12 mouse cellular contexts compared by ENCODE assay signal in the genomic region with DNA sequence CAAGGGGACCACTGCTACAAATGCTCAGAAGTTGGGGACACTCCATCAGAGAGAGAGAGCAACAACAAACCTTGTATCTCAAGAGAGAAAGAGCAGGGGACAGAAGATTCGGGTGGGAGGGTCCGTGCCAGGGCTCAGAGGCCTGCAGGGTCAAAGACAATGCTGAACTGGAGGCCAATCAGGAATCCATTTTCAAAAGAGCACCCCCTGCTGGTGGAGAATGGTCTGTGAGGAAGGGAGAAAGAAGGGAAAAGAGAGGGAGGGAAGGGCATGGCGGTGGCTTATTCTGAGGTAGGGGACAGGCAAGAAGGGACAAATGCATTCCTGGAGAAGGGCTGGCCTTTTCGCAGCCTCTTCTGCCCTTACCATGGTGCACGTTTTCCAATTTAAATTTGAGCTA.
DNase-seq lines count a peak whose midpoint lies in the region; ATAC-seq and TF ChIP-seq lines count a peak whose summit lies in the region.
"Had no signal": no experiment of that assay in that cellular context is flagged by ENCODE, and none has a peak within 500 bp of the region (broad histone marks: within the 10 kb centered on the region; RNA-seq: fewer than 3 reads in every experiment).

No protein-coding gene starts in this region.

- peak; percentile 34 for DNase-seq in forebrain, embryonic 10.5 days (ENCODE audit: extremely low spot score, low spot score)
- no peak for DNase-seq in lung, adult 2 months
- DNase-seq in lung, postnatal 4 days, result no peak
- DNase-seq in right cerebral cortex, adult 18-20 months, result no peak
- no peak for DNase-seq in cerebellum, adult 18-20 months
- DNase-seq: adrenal gland, adult 2 months; cerebellum, adult 11-12 months; kidney, postnatal 14 days had no signal

- no peak overlapping the region for H3K9ac ChIP-seq in forebrain, embryonic 13.5 days

- no peaks in the 10 kb centered on the region for H3K9me3 ChIP-seq in forebrain, embryonic 10.5 days
- H3K9me3 ChIP-seq in forebrain, embryonic 13.5 days (replicated peaks), result no peaks in the 10 kb centered on the region
- H3K9me3 ChIP-seq: heart, embryonic 10.5 days had no signal

- ATAC-seq in forebrain, embryonic 13.5 days, result no peak
- ATAC-seq in common myeloid progenitor, adult 5-6 weeks (replicated peaks; ENCODE audit: low read depth, poor library complexity, severe bottlenecking), result 0 out of 2 replicates have a peak, but pooled peaks have one; percentile 58

- 53% methylated on average over 5 of the region's 5 CpGs for WGBS in forebrain, embryonic 10.5 days
- 45% methylated on average over 5 of the region's 5 CpGs for WGBS in forebrain, embryonic 13.5 days
- WGBS in lung, adult 2 months, result 81% methylated on average over 5 of the region's 5 CpGs
- 75% methylated on average over 5 of the region's 5 CpGs for WGBS in small intestine, adult 2 months

- no peaks in the 10 kb centered on the region for H3K36me3 ChIP-seq in forebrain, embryonic 10.5 days (replicated peaks)
- no peaks in the 10 kb centered on the region for H3K36me3 ChIP-seq in forebrain, embryonic 13.5 days (ENCODE audit: poor library complexity, severe bottlenecking)
- H3K36me3 ChIP-seq in small intestine, adult 2 months (ENCODE audit: control insufficient read depth, insufficient read depth, low read length), result no peaks in the 10 kb centered on the region
- H3K36me3 ChIP-seq: heart, embryonic 10.5 days had no signal

- no peaks in the 10 kb centered on the region for H3K27me3 ChIP-seq in forebrain, embryonic 10.5 days (ENCODE audit: poor library complexity, severe bottlenecking)
- no peaks in the 10 kb centered on the region for H3K27me3 ChIP-seq in forebrain, embryonic 13.5 days
- H3K27me3 ChIP-seq in small intestine, adult 2 months (ENCODE audit: control insufficient read depth, insufficient read depth, low read length), result no peaks in the 10 kb centered on the region

- H3K4me1 ChIP-seq in forebrain, embryonic 10.5 days, result peaks cover 53% of the 10 kb centered on the region
- peaks cover 10% of the 10 kb centered on the region for H3K4me1 ChIP-seq in forebrain, embryonic 13.5 days
- H3K4me1 ChIP-seq in lung, adult 2 months (ENCODE audit: control insufficient read depth, insufficient read depth, low read length), result no peaks in the 10 kb centered on the region
- no peaks in the 10 kb centered on the region for H3K4me1 ChIP-seq in small intestine, adult 2 months (ENCODE audit: control insufficient read depth, insufficient read depth, insufficient read length, low read length)

- no peak overlapping the region for H3K4me3 ChIP-seq in forebrain, embryonic 10.5 days
- H3K4me3 ChIP-seq in forebrain, embryonic 13.5 days, result no peak overlapping the region
- no peak overlapping the region for H3K4me3 ChIP-seq in lung, adult 2 months (replicated peaks; ENCODE audit: extremely low read depth, low read depth, low read length)
- H3K4me3 ChIP-seq in small intestine, adult 2 months (ENCODE audit: low read depth, low read length), result no peak overlapping the region
- H3K4me3 ChIP-seq: heart, embryonic 10.5 days had no signal

- peak overlapping the region; percentile 65; the same call in 1 of the 2 replicates for H3K27ac ChIP-seq in forebrain, embryonic 10.5 days
- H3K27ac ChIP-seq in forebrain, embryonic 13.5 days, result no peak overlapping the region
- no peak overlapping the region for H3K27ac ChIP-seq in small intestine, adult 2 months (ENCODE audit: insufficient read depth, low read depth, low read length)

- no peak overlapping the region for H3K4me2 ChIP-seq in forebrain, embryonic 13.5 days

- no peak for TF ChIP-seq POLR2A in lung, adult 2 months (IDR thresholded peaks at IDR 0.05; ENCODE audit: borderline replicate concordance, extremely low read depth, low read depth, low read length)
- no peak for TF ChIP-seq POLR2A in small intestine, adult 2 months (IDR thresholded peaks at IDR 0.05; ENCODE audit: low read depth, low read length)

- TF ChIP-seq CTCF in lung, adult 2 months (IDR thresholded peaks at IDR 0.05; ENCODE audit: insufficient read depth, low read length), result peak; percentile 26; the same call in 1 of the 2 replicates
- peak; percentile 42; the same call in 1 of the 2 replicates for TF ChIP-seq CTCF in small intestine, adult 2 months (IDR thresholded peaks at IDR 0.05; ENCODE audit: extremely low read depth, insufficient read length, insufficient replicate concordance, low read depth, low read length)
